Comparison of ENCODE assay signal across 27 mouse cellular contexts in the genomic region with DNA sequence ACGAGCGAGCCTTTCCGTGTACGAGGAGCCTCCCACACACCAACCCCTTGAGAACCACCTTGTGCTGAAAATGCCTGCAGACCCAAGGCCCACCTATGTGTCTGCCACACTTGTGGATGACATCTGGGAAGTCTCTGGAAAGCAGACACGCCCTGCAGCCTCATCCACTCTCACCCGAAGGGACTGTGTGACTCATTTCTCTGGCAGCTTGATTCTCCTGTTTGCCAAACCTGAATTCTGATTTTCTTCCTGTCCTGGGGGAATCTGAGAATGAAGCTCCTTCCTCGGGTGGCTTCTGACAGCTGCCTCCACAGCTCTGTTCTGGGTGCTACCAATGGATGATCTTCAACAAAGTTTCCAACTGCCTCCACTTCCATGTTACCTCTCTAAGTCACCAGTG. TPM values are rescaled to one million over a fixed set of nuclear protein-coding genes. Genes with fewer than 3 reads are reported as not detected.
A peak's percentile ranks its signal among the peaks of the same experiment; 100 is the strongest.
DNase-seq lines count a peak whose midpoint lies in the region; ATAC-seq and TF ChIP-seq lines count a peak whose summit lies in the region.
"Had no signal": no experiment of that assay in that cellular context is flagged by ENCODE, and none has a peak within 500 bp of the region (broad histone marks: within the 10 kb centered on the region; RNA-seq: fewer than 3 reads in every experiment).

No protein-coding gene starts in this region.

- H3K4me2 ChIP-seq in heart, embryonic 12.5 days = no peak overlapping the region
- peak overlapping the region; percentile 80 for H3K4me2 ChIP-seq in myocyte (ENCODE audit: low read depth)
- H3K4me2 ChIP-seq: hindbrain, embryonic 15.5 days; intestine, embryonic 15.5 days; lung, embryonic 15.5 days; midbrain, embryonic 11.5 days; neural tube, embryonic 12.5 days had no signal

- H3K4me3 ChIP-seq in heart, embryonic 12.5 days = no peak overlapping the region
- no peak overlapping the region for H3K4me3 ChIP-seq in myocyte
- H3K4me3 ChIP-seq: erythroblast, embryonic 14.5 days; heart, embryonic 10.5 days; hindbrain, embryonic 15.5 days; intestine, embryonic 15.5 days; lung, embryonic 15.5 days; neural tube, embryonic 12.5 days had no signal

- H3K27ac ChIP-seq in heart, embryonic 12.5 days (ENCODE audit: poor library complexity, severe bottlenecking) = no peak overlapping the region
- H3K27ac ChIP-seq: heart, embryonic 10.5 days; hindbrain, embryonic 15.5 days; intestine, embryonic 15.5 days; liver, embryonic 14.5 days; lung, embryonic 15.5 days; neural tube, embryonic 12.5 days had no signal

- no peaks in the 10 kb centered on the region for H3K9me3 ChIP-seq in heart, embryonic 12.5 days (replicated peaks)
- H3K9me3 ChIP-seq: heart, embryonic 10.5 days; hindbrain, embryonic 15.5 days; intestine, embryonic 15.5 days; lung, embryonic 15.5 days; neural tube, embryonic 12.5 days had no signal

- WGBS in heart, embryonic 12.5 days = 79% methylated on average over 7 of the region's 7 CpGs

- intact Hi-C loops in left cerebral cortex, postnatal 4 days (cut with DNase I) = no loop called here

- ATAC-seq in heart, embryonic 12.5 days (ENCODE audit: insufficient number of reproducible peaks, low FRiP score) = no peak
- ATAC-seq: forebrain, embryonic 14.5 days; intestine, embryonic 15.5 days had no signal

- no peak overlapping the region for H3ac ChIP-seq in myocyte (ENCODE audit: control insufficient read depth, insufficient read length)

- no peak for TF ChIP-seq POLR2A in myocyte (IDR thresholded peaks at IDR 0.05; ENCODE audit: insufficient read length, low read depth)

- H3K79me2 ChIP-seq in myocyte (ENCODE audit: control insufficient read depth, insufficient read depth) = peaks cover 20% of the 10 kb centered on the region

- H3K4me1 ChIP-seq in heart, embryonic 12.5 days (replicated peaks) = peaks cover 50% of the 10 kb centered on the region

- H3K27me3 ChIP-seq in heart, embryonic 12.5 days (replicated peaks) = peaks cover 12% of the 10 kb centered on the region
- no peaks in the 10 kb centered on the region for H3K27me3 ChIP-seq in myocyte (ENCODE audit: control insufficient read depth, insufficient read depth, insufficient read length)
- H3K27me3 ChIP-seq: CH12.LX; hindbrain, embryonic 15.5 days had no signal

- peaks cover 51% of the 10 kb centered on the region for H3K36me3 ChIP-seq in heart, embryonic 12.5 days
- H3K36me3 ChIP-seq in myocyte (ENCODE audit: control insufficient read depth, insufficient read depth) = peaks cover 24% of the 10 kb centered on the region

- peak; percentile 62 to 74 for DNase-seq in adrenal gland, adult (ENCODE audit: inconsistent age in 2 of 2, low spot score in 1 of 2)
- DNase-seq in adrenal gland, postnatal 4 days (ENCODE audit: low spot score in 2 of 2) = no peak
- peak; percentile 96 for DNase-seq in heart, adult 11 months
- DNase-seq in urinary bladder, postnatal 25 days (ENCODE audit: low spot score) = peak; percentile 46
- DNase-seq in urinary bladder, postnatal 4 days (ENCODE audit: low spot score in 2 of 2) = no peak
- no peak for DNase-seq in left cerebral cortex, postnatal 4 days
- DNase-seq: adrenal gland, postnatal 14 days; cerebellum, adult 2 months; cerebellum, postnatal 36 days; kidney, adult 9 months; kidney, postnatal 25 days; thymus, postnatal 14 days had no signal

- H3K9ac ChIP-seq in heart, embryonic 12.5 days = no peak overlapping the region
- H3K9ac ChIP-seq: hindbrain, embryonic 15.5 days; intestine, embryonic 15.5 days; liver, embryonic 14.5 days; lung, embryonic 15.5 days; neural tube, embryonic 12.5 days had no signal

TF ChIP-seq in myocyte, 11 proteins besides CTCF, POLR2A, EP300 and RAD21:
- TF ChIP-seq MAX (IDR thresholded peaks at IDR 0.05; ENCODE audit: low read depth) (no peak), MYOD1 (IDR thresholded peaks at IDR 0.05; ENCODE audit: control insufficient read depth in 1 of 3, insufficient read length in 2 of 3, low read depth in 2 of 3) (peak in 2 of 3 experiments; percentile 9 to 66), MYOG (IDR thresholded peaks at IDR 0.05; ENCODE audit: control insufficient read depth in 1 of 3, insufficient read depth in 1 of 3, insufficient read length in 2 of 3, low read depth in 2 of 3) (peak in 2 of 3 experiments; percentile 14 to 81), TCF12 (IDR thresholded peaks at IDR 0.05; ENCODE audit: insufficient read depth, poor library complexity, severe bottlenecking) (peak; percentile 15)

RNA-seq across cellular contexts. Expression of gene Nmt1, which starts 31.6 kb away (rescaled TPM):
- total RNA-seq in adrenal gland, postnatal 4 days (2021) = 10 to 100 TPM; 77.3 to 79.8 TPM
- 46.9 and 50.4 TPM in 2 replicates for polyA plus RNA-seq in heart, embryonic 12.5 days (2016; fragmentation: Nextera tagmentation; extraction: Ambion mirVana)
- polyA plus RNA-seq in myocyte (2012; fragmentation: generic; extraction: Trizol) = 77.1 TPM
- total RNA-seq in left cerebral cortex, postnatal 4 days (2021) = 10 to 100 TPM; 60.3 to 67.8 TPM

RNA-seq across cellular contexts. Expression of gene Dcakd, which starts 31.7 kb away (rescaled TPM):
- total RNA-seq in adrenal gland, postnatal 4 days (2021) = 100 to 1,000 TPM; 114 to 126 TPM
- 94.1 and 95.2 TPM in 2 replicates for polyA plus RNA-seq in heart, embryonic 12.5 days (2016; fragmentation: Nextera tagmentation; extraction: Ambion mirVana)
- polyA plus RNA-seq in myocyte (2012; fragmentation: generic; extraction: Trizol) = 199 TPM
- total RNA-seq in left cerebral cortex, postnatal 4 days (2021) = 100 to 1,000 TPM; 116 to 128 TPM

RNA-seq across cellular contexts. Expression of gene C1ql1, which starts 49.9 kb away (rescaled TPM):
- total RNA-seq in adrenal gland, postnatal 4 days (2021) = 10 to 100 TPM; 52.6 to 56.8 TPM
- 0.87 and 1.4 TPM in 2 replicates for polyA plus RNA-seq in heart, embryonic 12.5 days (2016; fragmentation: Nextera tagmentation; extraction: Ambion mirVana)
- 0.74 TPM for polyA plus RNA-seq in myocyte (2012; fragmentation: generic; extraction: Trizol)
- total RNA-seq in left cerebral cortex, postnatal 4 days (2021) = 10 to 100 TPM; 10.9 to 12.7 TPM
- total RNA-seq: CH12.LX; heart, postnatal 25 days; MEL; monocyte, adult 5-6 weeks had no signal
- polyA plus RNA-seq: erythroblast, embryonic 14.5 days had no signal

Comparison
In these comparisons a context has a peak if more than half of its experiments do, and no peak if none do; other contexts are left out.
1. DNase-seq: peak in adrenal gland, adult (2 of 2), heart, adult 11 months (single experiment) and urinary bladder, postnatal 25 days (single experiment); none in adrenal gland, postnatal 4 days (0 of 2), urinary bladder, postnatal 4 days (0 of 2) and left cerebral cortex, postnatal 4 days (single experiment).